Mouse (Mus musculus) adrenal gland, postnatal 14 days (tissue): Measurements from ENCODE around the gene Esrrg. TPM values are rescaled to one million over a fixed set of nuclear protein-coding genes. Genes with fewer than 3 reads are reported as not detected.

Source experiments
- DNase-seq: peaks from one replicate; pipeline ENCODE4 v3.0.0; 2021; ENCODE audit warnings: mixed read lengths
- total RNA-seq: library from RNA; stranded (reverse); gene quantifications from 2 replicates; pipeline ENCODE4 v1.2.3, GENCODE M21; 2021

Esrrg gene
- total RNA-seq, 1 experiment from 2014 or later: 17.7 TPM

DNA sequence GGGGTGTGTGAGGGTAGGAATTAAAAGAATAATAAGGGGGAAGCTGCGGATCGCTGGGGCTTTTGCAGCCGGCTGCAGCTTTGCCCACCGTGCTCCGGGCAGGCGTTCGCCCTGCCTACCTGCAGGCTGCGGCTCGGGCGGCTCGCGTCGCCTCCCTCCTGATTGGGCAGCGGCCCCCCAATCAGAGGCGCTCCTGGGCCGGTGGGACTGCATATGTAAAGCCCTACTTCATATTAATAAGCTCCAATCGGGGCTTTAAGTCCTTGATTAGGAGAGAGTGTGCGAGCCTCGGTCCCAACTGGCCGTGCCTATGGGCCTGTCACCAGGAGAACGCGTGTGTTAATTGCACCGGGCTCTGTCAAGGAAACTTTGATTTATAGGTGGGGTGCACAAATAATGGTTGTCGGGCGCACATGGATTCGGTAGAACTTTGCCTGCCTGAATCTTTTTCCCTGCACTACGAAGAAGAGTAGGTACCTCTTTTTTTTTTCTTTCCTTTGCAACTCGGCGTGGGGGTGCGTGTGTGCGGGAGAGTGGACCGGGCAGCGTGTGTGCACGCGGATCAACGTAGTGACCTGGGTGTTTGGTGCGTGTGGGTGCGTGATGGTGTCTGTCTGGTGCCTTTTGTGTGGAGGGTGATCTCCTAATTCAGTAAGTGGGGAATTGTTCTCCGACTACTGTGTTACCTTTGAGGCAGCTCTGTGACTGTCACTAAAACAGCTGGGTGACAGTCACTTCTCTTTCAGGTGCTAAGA, 389.2 kb downstream of the Esrrg start:
- peak; percentile 85 for DNase-seq

DNA sequence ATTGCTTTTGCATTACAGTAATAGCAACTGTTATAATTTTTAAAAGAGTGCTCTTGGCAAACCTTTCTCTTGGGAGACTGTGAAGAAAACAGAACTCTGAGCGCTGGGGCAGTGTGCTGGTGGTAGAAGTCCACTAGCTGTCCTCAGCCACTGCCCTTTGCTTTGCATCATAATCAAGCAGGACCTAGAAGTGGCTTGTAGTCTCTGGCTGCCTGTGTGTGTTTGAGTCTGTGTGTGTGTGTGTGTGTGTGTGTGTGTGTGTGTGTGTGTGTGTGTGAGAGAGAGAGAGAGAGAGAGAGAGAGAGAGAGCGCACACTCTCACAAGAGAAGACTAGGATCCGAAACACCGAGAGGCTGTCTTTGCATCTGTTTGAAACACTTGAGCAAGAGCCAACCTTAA, 390.5 kb downstream of the Esrrg start:
- no peak for DNase-seq

DNA sequence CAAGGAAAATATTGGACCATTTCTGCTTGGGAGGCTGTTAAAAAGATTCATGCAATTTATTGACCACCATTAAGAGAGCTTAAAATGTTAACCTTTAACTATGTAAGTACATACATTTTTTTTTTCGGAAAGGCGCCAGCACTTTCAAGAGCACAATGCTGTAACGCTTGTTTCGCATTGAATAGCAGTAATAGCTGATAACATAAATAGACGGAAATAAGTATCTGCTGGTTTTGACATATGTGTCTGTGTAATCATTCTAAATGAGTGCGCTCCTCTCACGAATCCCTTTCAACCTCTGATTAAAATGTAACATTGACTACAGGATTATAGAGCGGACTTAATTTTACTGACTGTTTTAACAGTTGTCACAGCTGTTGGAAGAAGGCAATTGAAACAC, 391.6 kb downstream of the Esrrg start:
- DNase-seq: no peak

DNA sequence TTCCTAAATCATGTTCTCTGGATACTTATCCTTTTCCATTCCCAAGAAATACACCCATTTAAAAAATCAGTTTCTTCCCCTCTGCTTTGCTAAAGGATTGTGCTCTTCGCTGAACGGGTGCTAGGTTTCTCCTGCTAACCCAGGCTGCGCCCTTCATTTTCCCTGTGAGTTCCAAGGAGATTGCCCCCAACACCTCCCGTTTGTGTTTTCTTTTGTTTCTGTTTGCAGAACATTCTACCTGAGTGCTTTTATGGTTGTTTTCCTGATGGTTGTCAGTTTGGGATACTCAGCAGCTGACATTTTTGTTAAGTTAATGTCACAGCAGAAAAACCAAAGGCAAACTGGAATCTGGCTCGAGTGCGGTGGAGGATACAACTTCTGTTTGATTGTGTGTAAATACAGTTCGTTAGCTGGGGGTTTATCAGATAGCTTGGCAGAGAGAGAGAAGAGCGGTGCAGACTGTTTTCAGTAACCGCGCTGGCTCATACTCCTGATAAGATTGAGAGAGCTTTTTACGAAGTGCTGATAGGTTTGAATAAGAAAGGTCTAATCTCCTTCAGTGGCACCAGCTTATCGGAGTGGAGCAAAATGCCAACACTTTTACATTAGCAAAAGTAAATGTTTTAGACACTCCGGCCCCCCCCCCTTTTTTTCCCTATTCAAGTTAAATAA, 398.4 kb downstream of the Esrrg start:
- no peak for DNase-seq

DNA sequence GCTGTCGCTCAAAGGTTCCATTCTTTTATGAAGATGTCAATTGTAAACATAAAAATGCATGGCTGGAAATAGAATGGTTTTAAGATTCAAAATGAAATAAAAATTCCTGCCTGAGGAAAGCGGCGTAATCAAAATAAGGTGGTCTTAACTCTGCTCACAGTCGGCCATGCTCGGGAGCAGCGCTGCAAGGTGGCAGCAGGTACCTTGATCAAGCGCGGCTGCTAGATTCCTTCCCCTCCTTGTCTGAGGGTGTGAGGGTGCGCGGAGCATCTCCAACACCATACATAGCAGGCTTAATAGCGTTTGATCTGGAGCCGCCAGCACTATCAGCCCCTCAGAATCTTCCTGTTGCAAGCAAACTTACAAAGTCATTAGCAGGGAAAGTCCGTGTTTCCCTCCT, 399.9 kb downstream of the Esrrg start:
- DNase-seq: no peak

DNA sequence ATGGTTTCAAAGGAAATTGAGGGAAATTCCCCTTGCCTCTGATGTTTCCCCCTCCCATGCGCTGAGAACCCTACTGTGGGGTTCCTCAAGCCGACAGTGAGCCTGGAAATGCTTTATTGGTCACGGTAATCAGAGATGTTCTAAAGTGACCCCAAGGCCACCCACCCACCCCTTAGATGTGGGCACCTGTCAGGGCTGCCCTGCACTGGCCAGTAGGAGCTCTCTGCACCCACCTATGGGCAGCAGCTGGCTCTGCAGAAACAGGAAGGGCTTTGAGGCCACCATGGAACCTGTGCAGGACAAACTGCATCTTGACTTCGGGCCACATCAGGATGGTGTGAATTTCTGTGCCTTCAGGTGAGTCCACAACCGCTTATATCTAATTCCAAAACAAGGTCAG, 401.3 kb downstream of the Esrrg start:
- DNase-seq: no peak

DNA sequence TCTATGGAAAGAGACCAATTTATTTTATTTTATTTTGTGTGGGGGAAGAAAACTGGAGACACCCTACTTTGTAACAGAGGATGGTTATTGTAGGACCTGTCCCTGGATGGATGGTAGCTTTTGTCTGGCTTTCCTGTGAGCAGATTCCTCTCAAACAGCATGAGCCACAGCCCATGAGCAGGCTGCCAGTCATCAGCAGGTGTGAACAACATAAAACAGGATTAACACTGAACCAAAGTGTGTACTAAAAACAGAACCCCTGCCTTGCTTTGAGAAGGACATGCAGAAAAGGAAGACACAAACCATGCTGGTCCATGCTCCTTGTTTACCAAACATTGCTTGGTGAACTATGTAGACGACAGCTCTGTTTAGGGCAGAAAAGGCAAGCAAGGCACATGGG, 402.3 kb downstream of the Esrrg start:
- DNase-seq: no peak

DNA sequence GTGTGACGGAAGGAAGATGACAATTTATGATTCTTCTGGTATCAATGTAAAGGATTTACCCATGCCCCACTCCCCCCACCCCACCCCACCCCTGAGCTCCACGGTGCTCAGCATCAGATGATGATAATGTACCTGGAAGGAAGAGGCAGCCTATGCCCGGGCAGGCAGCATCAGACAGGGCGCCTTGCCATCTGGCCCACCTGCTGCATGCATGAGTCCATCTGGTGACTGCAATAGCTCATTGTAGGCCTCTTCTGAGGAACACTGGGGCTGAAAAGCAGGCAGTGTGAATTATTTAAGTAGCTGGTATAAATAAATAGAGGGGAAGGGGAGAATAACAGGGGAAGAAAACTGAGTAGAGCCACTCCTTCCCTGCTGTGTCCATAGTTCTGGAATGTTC, 405.8 kb downstream of the Esrrg start:
- DNase-seq: no peak

DNA sequence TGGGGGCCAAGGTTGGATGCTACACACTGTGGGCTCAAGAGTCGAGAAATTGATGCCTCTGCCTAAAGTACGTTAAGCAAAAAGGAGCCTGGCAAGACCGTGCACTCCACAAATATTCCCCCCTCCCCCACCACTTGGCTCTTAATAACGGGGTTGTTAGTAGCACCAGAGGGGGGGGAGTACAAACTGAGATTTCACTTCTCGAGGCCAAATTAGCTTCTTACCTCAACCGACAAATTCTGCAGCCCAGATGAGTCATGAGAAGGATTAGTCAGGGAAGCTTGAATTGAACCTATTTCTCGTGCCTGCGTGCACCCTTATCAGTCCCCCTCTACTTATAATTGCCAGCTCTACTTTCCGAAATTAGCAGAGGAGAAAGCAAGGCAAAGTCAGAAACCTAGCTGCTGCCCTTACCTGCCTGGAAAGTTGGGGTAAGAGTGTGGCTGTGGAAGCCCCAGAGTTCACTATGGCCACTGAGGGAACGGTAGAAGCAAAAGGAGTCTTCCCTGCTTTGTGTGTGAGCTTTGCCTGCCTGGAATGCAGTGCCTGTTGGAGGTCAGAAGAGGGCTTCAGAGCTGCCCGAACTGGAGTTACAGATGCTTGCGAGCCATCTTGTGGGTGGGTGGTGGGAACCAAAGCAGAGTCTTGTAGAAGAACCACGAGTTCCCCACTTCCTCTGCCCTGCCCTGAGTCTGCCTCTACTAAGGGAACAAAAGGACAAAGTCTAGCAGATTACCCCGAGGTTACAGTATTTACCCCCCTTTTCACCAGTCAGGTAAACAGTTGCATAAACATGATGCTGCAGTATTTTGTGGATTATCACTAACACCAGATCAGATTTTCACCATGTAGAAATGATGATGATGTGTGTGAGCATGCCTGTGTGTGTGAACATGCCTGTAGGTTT, 409.6 kb downstream of the Esrrg start:
- DNase-seq: peak; percentile 36

DNA sequence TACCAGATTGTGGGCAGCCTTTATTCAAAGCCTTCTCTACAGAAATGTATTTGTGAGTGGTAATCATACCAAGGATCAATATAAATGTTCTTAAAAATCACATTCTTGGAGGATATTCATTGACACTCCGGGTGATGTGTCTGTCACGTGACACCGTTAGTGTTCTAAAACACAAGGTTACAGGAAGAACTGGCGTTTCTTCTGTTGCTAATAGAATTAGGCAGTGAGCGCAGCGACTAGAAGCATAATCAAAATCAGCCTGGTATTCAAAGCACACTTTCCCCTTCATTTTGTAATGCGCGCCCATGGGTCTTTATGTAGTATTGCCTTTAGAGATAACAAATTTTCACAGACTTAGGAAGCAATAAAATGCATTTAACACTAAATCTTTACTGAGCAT, 420.6 kb downstream of the Esrrg start:
- DNase-seq: no peak

DNA sequence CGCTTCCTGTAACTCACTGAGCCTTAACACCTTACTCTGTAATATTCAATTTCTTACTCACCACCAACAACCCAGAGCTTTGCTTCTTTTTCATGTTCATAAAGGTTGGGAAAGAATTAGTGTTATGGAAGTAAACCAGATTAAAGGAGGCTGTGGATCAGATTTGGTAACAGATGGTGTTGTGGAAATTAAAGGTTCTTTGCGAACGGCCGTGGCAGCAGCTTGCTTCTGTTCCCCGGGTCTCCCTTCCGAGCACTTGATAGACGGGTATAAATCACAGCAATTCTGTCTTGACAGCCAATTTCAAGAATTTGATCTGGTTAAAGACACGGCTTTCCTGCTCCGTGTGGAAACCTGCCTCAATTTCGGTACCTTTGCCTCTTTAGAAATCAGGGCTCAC, 421.5 kb downstream of the Esrrg start:
- no peak for DNase-seq

DNA sequence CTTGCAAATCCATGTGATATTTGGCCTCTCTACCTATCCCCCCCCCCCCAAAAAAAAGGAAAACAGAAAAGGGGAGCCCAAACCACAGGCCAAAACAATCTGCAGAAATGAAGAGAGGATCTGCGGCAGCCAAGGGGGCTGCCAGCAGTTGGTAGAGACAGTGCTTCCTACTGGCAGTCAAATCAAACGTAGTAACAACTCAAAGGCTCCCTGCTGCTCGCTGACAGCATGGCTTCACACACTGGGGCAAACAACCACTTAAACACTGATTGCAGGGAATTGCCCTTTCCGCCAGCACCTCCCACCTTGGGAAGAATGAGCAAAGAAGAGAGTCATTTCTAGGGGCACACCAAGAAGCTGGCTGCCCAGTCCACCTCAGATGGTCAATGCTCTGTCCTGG, 422.7 kb downstream of the Esrrg start:
- DNase-seq: no peak

DNA sequence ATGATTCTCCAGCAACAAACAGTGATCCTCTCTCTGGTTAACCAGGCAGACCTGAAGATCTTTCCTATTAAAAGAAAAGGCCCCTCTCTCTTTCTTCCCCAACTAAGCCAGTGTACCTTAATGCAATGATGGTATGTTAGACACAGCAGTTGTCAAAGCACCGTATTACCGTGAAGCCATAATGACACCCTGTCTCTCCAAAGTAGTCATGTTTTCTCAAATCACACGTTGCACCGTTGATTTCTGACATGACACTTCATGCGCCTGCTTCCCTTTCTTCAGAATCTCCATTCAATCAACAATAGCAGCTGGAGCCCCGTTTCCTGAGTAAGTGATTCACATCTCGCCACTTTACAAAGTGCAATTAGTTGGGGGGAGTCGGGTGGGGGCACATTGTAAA, 427.4 kb downstream of the Esrrg start:
- no peak for DNase-seq

DNA sequence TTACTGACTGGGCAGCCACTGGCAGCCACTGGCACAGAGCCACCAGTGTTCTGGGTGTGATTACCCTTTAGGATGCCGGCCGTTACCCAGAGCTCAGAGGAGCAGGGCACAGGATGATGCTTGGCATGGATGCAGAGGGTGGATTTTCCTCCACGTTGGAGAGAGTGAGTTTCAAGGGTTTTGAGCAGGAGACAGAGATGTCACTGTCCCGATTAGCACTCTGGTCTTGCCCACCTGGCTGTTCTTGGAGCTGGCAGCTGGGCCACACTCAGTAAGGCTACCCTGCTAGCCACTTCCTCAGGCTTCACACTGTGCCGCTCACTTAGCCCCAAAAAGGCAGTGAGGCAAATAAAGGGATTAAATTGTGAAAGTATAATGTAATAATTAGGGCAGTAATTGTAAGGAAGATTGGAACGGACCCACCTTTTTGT, 438.1 kb downstream of the Esrrg start:
- DNase-seq: no peak

DNA sequence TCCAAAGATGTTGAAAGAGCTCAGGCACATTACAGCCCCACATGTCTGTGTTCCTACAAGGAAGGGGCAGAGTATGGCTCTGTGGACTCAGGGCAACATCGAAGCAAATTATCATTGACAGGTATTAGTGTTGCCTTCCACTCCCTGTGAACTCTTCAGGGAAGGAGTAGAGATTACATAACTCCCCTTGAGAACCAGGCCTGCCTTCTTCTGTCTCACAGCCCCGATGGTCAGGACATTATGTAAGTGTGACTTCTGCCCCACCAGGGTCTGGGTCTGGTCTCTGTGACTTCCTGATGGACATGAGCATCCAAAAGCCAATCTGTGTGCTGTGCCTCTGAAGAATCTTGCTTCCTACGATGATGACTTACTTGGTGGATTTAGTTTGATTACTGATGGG, 438.6 kb downstream of the Esrrg start:
- DNase-seq: no peak

DNA sequence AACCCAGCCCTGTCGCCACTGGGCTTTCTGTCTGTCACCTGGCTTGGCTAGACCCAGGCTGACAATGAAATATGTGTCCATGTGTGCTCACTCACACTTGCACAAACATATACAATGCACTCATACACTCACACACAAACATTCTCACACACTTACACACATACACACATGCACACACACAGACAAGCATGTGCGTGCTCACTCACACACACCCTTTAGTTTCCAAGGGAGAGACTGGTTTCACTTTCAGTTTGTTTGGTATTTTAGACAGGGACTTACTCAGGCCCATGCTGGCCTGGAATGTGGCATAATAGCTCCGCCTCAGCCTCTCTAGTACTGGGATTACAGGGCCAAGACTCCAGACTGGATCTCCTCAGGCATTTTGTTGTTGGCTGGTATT, 447.3 kb downstream of the Esrrg start:
- peak; percentile 41 for DNase-seq

DNA sequence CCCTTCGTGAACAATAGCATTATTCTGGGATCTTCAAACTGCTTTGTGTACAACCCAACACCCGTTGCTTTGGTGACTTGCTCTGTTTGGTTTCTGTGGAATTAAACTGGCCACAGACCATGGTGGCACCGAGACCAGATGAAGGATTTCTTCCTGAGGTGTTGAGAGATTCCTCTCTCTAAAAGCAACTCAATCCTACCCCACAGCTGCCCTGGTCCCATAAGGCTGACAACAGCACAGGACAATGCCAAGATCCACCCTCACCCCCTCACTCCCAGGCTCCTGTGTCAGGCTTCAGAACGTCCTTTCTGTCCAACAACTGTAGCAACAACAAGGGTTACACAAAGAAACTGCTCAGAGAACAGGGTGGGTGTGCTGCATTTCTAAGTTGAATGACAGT, 449.3 kb downstream of the Esrrg start:
- DNase-seq: no peak

DNA sequence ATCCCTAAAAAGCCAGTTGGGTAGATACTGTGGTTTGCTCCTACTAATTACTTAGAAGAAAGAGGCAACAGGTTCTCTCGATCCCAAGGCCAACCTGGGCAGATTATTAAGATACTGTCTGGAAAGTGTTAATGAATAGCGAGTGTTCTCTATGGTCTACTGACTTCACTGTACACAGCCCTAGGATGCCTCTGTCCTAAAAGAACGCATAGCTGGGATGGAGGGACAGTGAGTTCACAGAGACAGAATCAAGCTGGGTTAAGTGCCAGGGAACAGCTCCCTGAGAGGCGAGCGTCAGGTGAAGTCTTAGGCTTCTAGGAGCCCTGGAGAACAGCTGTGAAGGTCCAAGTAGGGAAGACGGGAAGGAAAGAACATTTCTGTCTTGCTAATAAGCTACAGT, 450.4 kb downstream of the Esrrg start:
- no peak for DNase-seq

DNA sequence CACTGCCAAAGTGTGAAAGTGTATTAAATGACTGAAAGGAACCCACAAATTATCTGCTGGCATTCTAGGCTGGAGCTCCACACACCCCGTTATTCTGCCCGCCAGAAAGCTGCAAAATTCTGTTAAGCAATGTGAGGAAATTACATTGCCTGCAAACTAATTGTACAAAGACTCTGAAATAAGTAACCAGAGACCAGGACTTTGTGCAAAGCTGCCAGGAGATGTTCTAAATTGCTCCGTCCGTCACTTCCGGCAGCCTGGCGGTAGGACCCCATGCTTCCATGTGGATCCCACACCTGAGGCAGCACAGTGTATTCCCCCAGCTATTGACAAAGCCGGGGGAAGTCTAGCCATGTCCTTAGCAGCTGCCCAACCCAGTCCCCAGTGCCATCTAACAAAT, 451.9 kb downstream of the Esrrg start:
- no peak for DNase-seq

DNA sequence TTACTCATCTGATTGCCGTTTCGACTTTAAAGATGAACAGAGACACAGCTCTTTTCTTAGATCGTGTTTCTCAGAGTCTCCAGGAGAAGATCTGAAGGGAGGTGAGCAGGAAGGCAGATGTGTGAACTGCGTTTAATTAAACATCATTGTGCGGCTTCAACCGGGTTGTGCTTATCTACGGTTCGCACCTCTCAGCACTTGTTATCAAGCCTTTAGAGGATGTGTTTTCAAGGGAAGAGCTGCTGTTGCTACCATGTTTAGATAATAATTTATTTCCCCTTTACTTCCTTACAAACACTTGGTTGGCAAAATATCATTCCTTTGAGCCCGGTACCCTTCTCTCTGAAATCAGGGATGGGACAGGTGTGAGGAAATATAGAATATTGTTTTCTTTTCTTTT, 460.2 kb downstream of the Esrrg start:
- no peak for DNase-seq

DNA sequence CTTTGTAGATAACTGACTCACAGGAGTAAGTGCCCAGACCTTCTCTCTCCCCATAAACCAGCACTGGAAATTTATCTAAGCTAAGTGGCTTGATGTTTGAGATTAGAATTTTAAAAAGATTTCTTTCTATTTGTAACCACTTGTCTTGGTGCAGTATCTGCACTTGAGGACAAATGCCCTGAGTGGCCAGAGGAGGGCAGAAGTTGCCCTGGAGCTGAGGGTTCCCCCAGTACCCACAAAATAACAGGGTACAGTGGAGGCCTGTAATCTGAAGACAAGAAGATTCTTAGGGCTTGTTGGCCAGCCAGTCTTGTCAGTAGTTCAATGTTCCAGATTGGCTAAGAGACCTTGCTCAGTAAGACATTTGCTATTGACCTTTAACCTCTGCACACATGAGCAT, 461.3 kb downstream of the Esrrg start:
- no peak for DNase-seq

DNA sequence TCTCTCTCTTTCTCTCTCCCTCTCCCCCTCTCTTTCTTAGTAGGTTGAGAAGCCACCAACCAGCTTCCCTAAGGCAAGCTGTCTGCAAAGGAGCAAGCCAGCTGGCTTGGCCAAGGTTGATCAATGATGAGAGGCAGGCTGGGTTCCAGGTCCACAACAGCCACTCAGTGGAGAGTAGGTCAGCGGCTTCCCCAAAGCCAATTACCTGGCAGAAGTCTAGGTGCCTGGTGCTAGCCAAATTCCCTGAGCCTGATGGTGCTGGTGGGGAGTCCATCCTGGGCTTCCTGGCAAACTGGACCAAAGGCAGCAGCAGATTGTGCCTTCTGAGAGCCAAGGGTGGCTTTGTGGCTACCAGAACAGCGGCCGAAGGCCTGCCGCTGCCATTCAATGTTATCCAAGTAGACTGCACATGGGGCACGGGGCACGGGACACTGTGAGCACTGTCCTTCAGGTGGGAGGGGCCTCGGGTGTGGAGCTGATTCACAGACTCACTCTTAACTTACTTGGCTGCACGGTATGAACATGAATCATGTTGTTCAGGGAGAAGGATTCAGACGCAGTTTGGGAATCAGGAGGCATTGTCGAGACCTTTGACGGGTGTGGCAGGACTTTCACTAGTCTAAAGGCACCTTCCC, 469.1 kb downstream of the Esrrg start:
- peak; percentile 79 for DNase-seq
